Mouse (Mus musculus) erythroblast, embryonic 14.5 days (primary cell): ENCODE data around the gene Cbx4. TPM values are rescaled to one million over a fixed set of nuclear protein-coding genes. Genes with fewer than 3 reads are reported as not detected.

Experiments
- H3K27me3 ChIP-seq: 2 replicates; pipeline ENCODE4 v1.6.1; 2012; ENCODE audit warnings: inconsistent platforms; ENCODE audit not compliant: control insufficient read depth
- H3K36me3 ChIP-seq: 2 replicates; pipeline ENCODE4 v1.6.1; 2012; ENCODE audit warnings: mild to moderate bottlenecking, inconsistent platforms; ENCODE audit not compliant: control insufficient read depth
- H3K4me1 ChIP-seq: 2 replicates; pipeline ENCODE4 v1.6.1; 2012; ENCODE audit warnings: inconsistent platforms; ENCODE audit not compliant: control insufficient read depth
- H3K4me3 ChIP-seq: replicated peaks from 2 replicates; pipeline ENCODE3; 2012; ENCODE audit warnings: moderate library complexity, mild to moderate bottlenecking, inconsistent platforms
- H3K9me3 ChIP-seq: 2 replicates; pipeline ENCODE4 v1.6.1; 2012; ENCODE audit warnings: low read length, inconsistent platforms, mixed read lengths; ENCODE audit not compliant: control insufficient read depth
- GATA1 ChIP-seq: IDR thresholded peaks from 2 replicates; pipeline ENCODE4 v1.6.1; 2012; ENCODE audit warnings: low read length, inconsistent platforms, mixed read lengths
- TAL1 ChIP-seq: IDR thresholded peaks from 3 replicates; pipeline ENCODE4 v1.6.1; 2012; ENCODE audit warnings: low read length, inconsistent platforms, mixed read lengths
- polyA plus RNA-seq: library from polyadenylated mRNA; stranded (reverse); fragments of >175 nt; gene quantifications from 2 replicates; pipeline ENCODE4 v1.2.3, GENCODE M21; 2012

Cbx4 gene
- polyA plus RNA-seq, 1 experiment, result 0.35 TPM

GRCm38 (mm10) chr11:119041325-119041716 lies 44.7 kb downstream of the Cbx4 start:
- Histone ChIP-seq H3K36me3 (peaks cover 2% of the 10 kb centered on the region; the same call in 1 of the 2 replicates), H3K9me3 (peaks cover 9% of the 10 kb centered on the region; the same call in 1 of the 2 replicates), H3K27me3 (peaks cover 99% of the 10 kb centered on the region), H3K4me3 (peak overlapping the region; percentile 65), H3K4me1 (peaks cover 25% of the 10 kb centered on the region)
- TF ChIP-seq TAL1, result no peak
- TF ChIP-seq GATA1, result no peak

DNA sequence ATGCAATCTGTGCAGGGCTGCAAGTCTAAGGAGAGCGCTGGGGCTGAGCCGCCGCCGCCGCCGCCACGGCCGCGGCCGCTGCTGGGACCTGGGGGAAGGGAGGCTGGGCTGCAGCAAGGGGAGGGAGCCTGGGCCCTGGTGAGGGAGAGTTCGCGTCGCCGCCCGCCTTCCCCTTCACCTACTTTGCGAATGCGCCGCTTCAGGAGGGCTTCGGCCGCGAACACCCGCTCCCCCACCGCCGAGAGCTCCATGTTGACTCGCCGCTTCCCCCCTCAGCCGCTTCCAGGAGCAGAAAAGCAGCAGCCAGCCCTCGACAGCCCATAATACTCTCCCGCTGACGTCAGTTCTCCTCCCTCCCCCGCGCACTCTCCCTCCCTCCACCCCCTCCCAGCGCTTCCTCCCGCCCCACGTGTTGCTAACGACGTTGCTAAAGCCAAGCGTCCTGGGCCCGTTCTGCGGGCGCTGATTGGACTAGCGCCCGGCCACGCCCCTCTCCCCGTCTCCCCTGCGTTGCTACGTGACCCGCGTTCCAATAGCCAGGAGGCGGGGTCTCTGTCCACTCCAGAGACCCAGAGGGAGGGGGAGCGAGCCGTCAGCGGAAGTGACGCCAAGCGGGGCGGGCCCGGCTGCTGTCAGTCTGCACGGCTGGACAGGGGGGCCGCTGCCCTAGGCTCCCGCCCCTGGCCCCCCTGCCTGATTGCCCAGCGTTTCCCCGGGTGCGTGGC lies 45.3 kb downstream of the Cbx4 start, which contains the start of gene Cbx8:
Gene Cbx8 (minus strand): TSS at position 370 of the 725 bp plus-strand sequence.
- TF ChIP-seq GATA1, result no peak
- no peak for TF ChIP-seq TAL1
- Histone ChIP-seq H3K4me1 (peaks cover 25% of the 10 kb centered on the region), H3K4me3 (peak within 1 kb of the TSS; percentile 65), H3K9me3 (peaks cover 9% of the 10 kb centered on the region; the same call in 1 of the 2 replicates), H3K27me3 (peaks cover 99% of the 10 kb centered on the region), H3K36me3 (peaks cover 2% of the 10 kb centered on the region; the same call in 1 of the 2 replicates)

GRCm38 (mm10) chr11:119039732-119040512 lies 46.1 kb downstream of the Cbx4 start:
- Histone ChIP-seq H3K36me3 (peaks cover 2% of the 10 kb centered on the region; the same call in 1 of the 2 replicates), H3K4me3 (peak overlapping the region; percentile 65), H3K27me3 (peaks cover 99% of the 10 kb centered on the region), H3K4me1 (peaks cover 25% of the 10 kb centered on the region), H3K9me3 (peaks cover 13% of the 10 kb centered on the region; the same call in 1 of the 2 replicates)
- no peak for TF ChIP-seq GATA1
- no peak for TF ChIP-seq TAL1

DNA sequence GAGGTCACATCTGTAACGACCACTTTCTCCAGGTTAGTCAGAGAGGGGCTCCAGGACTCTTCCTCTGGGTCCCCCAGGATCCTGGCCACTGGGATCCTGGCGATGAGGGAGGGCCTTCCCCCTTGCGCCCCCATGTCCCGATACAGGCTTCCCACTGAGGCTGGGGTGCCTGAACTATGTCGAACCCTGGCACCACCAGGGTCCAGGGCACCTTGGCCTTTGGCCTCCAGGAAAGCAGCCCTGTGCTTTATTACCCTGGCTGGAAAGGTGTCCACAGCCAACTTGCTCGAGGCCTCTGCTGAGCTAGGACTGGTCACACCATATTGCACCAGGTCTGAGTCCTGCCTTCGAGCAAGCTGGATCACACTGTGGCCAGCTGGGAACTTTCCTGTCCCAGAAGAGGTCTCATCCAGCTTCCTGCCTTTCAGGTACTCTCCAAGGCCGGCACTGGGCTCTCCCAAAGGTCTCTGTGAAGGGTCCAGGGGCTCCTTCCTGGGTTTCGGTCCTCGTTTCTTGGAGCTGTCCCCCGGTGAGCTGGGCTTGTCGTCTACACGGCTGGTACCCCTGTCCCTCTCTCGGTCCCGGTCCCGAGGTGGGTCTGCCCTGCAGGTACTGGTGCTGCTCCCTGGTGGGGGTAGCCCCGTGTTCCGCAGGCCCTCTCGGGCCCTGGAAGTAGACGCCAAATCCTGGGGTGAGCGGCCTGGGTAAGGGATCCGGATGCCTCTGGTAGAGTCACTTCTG lies 47.1 kb downstream of the Cbx4 start:
- Histone ChIP-seq H3K36me3 (peaks cover 2% of the 10 kb centered on the region; the same call in 1 of the 2 replicates), H3K4me1 (peaks cover 23% of the 10 kb centered on the region), H3K27me3 (peaks cover 99% of the 10 kb centered on the region), H3K9me3 (peaks cover 13% of the 10 kb centered on the region; the same call in 1 of the 2 replicates), H3K4me3 (no peak overlapping the region)
- TF ChIP-seq TAL1 (no peak), GATA1 (no peak)

DNA sequence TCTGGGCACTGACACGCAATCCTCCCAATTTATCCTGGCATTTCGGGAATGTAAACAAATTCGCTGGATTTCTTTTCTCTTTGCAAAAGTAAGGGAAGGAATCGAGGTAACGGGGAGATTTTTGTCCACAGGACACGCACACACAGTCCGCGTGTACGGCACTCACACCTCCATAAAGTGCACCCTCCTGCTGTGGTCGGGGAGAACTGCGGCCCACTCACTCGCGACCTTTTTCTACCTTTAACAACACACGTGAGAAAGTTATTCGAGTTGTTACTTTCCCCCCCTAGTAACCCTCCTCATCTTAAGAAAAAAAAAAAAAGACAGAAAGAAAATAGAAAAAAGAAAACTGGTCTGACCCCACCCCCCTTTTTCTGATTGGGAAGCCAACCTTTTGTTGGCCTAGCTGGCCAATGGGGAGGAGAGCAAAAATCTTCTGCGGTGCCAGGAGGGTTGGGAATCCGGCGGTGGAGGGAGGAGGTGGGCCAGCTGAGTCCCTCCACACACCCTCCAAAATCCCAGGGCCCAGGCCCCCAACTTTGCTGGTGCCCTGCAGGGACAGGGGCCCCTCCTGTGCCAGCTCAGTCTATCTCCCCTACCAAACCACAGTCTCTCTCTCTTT lies 48.1 kb downstream of the Cbx4 start:
- H3K27me3 ChIP-seq, result peaks cover 99% of the 10 kb centered on the region
- TF ChIP-seq TAL1, result no peak
- TF ChIP-seq GATA1, result no peak
- peaks cover 13% of the 10 kb centered on the region; the same call in 1 of the 2 replicates for H3K9me3 ChIP-seq
- peaks cover 23% of the 10 kb centered on the region for H3K4me1 ChIP-seq
- H3K4me3 ChIP-seq, result no peak overlapping the region
- peaks cover 2% of the 10 kb centered on the region; the same call in 1 of the 2 replicates for H3K36me3 ChIP-seq

GRCm38 (mm10) chr11:119036934-119037779 lies 48.9 kb downstream of the Cbx4 start:
- peaks cover 96% of the 10 kb centered on the region for H3K27me3 ChIP-seq
- H3K9me3 ChIP-seq, result peaks cover 13% of the 10 kb centered on the region; the same call in 1 of the 2 replicates
- H3K36me3 ChIP-seq, result peaks cover 2% of the 10 kb centered on the region; the same call in 1 of the 2 replicates
- TF ChIP-seq TAL1, result no peak
- TF ChIP-seq GATA1, result no peak
- H3K4me3 ChIP-seq, result peak overlapping the region; percentile 26
- peaks cover 23% of the 10 kb centered on the region for H3K4me1 ChIP-seq

DNA sequence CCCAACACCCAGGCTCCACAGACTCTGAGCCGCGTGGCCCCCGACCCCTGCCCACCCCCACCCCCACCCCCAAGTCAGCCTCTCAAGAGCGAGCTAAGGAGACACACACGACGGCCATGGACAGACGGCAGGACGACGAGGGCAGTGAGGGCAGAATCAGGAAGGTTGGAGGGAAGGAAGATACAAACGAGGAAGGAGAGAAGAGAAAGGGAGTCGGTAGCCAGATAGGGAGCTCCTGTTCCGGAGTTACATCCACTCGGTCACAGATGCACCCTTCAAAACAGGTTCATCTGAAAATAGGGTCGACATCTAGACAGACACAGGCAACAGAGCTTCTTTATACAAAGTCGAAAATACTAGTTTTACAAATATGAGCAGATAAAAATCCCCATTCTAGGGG lies 49.6 kb downstream of the Cbx4 start:
- Histone ChIP-seq H3K9me3 (peaks cover 7% of the 10 kb centered on the region; the same call in 1 of the 2 replicates), H3K4me3 (no peak overlapping the region), H3K4me1 (peaks cover 17% of the 10 kb centered on the region), H3K36me3 (peaks cover 2% of the 10 kb centered on the region; the same call in 1 of the 2 replicates), H3K27me3 (peaks cover 92% of the 10 kb centered on the region)
- no peak for TF ChIP-seq TAL1
- no peak for TF ChIP-seq GATA1
